Mouse (Mus musculus): ENCODE measurements around the gene Pik3ip1. TPM values are rescaled to one million over a fixed set of nuclear protein-coding genes. Genes with fewer than 3 reads are reported as not detected.

Pik3ip1 gene
- polyA plus RNA-seq, 1 experiment from 2014 or later: 27.8 TPM

DNA sequence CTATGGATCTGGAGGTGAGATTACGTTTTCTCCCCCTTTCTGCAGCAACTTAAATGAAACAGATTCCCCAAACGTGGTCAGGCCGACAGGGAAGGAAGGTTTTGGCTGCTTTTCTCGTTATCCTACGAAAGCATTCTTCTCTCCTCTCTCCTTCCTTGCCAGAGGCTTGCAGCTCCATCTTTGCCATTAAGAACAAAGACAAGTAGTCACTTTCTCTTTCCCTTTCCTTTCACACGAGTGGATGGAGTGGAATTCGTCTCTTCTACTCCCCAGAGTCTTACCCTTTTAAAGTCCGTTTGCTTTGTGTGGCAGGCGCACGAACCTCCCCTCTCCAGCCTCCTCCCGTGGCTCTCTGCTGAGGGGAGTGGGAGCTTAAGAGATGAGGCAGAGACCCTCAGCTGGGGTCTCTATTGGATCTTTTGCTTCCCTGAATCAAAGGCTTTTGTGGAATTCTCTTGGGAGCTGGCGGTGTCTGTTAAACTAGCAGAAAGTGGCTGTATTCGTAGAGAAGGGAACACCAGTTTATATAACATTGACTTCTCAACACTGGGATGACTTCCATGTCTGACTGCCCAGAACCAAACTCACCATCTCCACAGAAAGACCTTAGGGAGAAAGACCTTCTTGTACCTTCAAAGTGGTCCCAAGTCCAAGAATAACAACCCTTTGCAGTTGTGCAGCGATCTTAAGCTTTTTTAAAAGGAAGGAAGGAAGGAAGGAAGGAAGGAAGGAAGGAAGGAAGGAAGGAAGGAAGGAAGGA is 970 bp downstream of the Pik3ip1 start:
- peak overlapping the region; percentile 15; the same call in 1 of the 2 replicates for H3K27ac ChIP-seq (ENCODE audit: low read depth, low read length)
- H3K9me3 ChIP-seq (replicated peaks; ENCODE audit: control insufficient read depth, low read length): no peaks in the 10 kb centered on the region
- ATAC-seq (no peak), DNase-seq (ENCODE audit: low spot score) (peak; percentile 49)
- H3K4me2 ChIP-seq (ENCODE audit: low read length): peak overlapping the region; percentile 100
- peaks cover 10% of the 10 kb centered on the region; the same call in 1 of the 2 replicates for H3K36me3 ChIP-seq (ENCODE audit: control insufficient read depth, insufficient read depth, low read length)
- H3K9ac ChIP-seq (ENCODE audit: low read length): peak overlapping the region; percentile 63
- peak overlapping the region; percentile 56 for H3K4me3 ChIP-seq (ENCODE audit: low read depth, low read length)
- peaks cover 7% of the 10 kb centered on the region; the same call in 1 of the 2 replicates for H3K4me1 ChIP-seq (ENCODE audit: control insufficient read depth, insufficient read depth, low read length)
- no peaks in the 10 kb centered on the region for H3K27me3 ChIP-seq (replicated peaks; ENCODE audit: control insufficient read depth, insufficient read depth, low read length)
- 3% methylated on average over 14 of the region's 14 CpGs for WGBS

- Histone ChIP-seq H3K27me3 (replicated peaks; ENCODE audit: control insufficient read depth, insufficient read depth, low read length) (no peaks in the 10 kb centered on the region), H3K4me3 (ENCODE audit: low read depth, low read length) (peak overlapping the region; percentile 56), H3K4me2 (ENCODE audit: low read length) (peak overlapping the region; percentile 100), H3K36me3 (ENCODE audit: control insufficient read depth, insufficient read depth, low read length) (peaks cover 10% of the 10 kb centered on the region; the same call in 1 of the 2 replicates), H3K4me1 (ENCODE audit: control insufficient read depth, insufficient read depth, low read length) (peaks cover 7% of the 10 kb centered on the region; the same call in 1 of the 2 replicates), H3K9me3 (replicated peaks; ENCODE audit: control insufficient read depth, low read length) (no peaks in the 10 kb centered on the region), H3K9ac (ENCODE audit: low read length) (peak overlapping the region; percentile 66), H3K27ac (ENCODE audit: low read depth, low read length) (0 out of 2 replicates have a peak overlapping the region, but pooled peaks have one; percentile 52)
- ATAC-seq: peak; percentile 99
- peak; percentile 98 for DNase-seq (ENCODE audit: low spot score)
- WGBS: under 1% methylated on average over 68 of the region's 75 CpGs
Measured at GRCm38 (mm10) chr11:3331756-3332642, 1.8 kb downstream of the Pik3ip1 start.

DNA sequence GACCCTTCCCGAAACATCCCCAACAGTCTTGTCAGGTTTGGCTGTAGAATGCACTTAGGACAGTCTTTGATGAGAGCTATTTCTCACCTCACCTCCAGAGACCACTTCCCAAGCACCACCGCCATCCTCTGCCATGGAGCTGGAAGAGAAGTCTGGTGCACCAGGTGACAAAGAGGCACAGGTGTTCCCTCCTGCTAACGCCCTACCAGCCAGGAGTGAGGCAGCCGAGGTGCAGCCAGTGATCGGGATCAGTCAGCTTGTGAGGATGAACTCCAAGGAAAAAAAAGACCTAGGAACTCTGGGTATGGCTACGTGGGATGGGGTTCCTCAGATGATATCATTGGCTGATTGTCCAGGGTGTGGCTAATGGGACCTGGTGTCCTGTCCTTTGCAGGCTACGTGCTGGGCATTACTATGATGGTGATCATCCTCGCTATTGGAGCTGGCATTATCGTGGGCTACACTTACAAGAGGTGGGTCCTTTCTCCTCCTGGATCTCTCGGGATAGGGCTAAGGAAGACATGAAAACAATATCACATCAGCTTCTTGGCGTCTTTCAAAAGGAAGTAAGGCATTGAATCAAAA is 3.0 kb downstream of the Pik3ip1 start:
- 89% methylated on average over 11 of the region's 11 CpGs for WGBS
- DNase-seq (ENCODE audit: low spot score) (no peak), ATAC-seq (no peak)
- Histone ChIP-seq H3K9me3 (replicated peaks; ENCODE audit: control insufficient read depth, low read length) (no peaks in the 10 kb centered on the region), H3K9ac (ENCODE audit: low read length) (no peak overlapping the region), H3K4me1 (ENCODE audit: control insufficient read depth, insufficient read depth, low read length) (peaks cover 15% of the 10 kb centered on the region), H3K4me2 (ENCODE audit: low read length) (no peak overlapping the region; the same call in 1 of the 2 replicates), H3K27ac (ENCODE audit: low read depth, low read length) (no peak overlapping the region), H3K27me3 (replicated peaks; ENCODE audit: control insufficient read depth, insufficient read depth, low read length) (no peaks in the 10 kb centered on the region), H3K36me3 (ENCODE audit: control insufficient read depth, insufficient read depth, low read length) (peaks cover 10% of the 10 kb centered on the region; the same call in 1 of the 2 replicates), H3K4me3 (ENCODE audit: low read depth, low read length) (no peak overlapping the region)

DNA sequence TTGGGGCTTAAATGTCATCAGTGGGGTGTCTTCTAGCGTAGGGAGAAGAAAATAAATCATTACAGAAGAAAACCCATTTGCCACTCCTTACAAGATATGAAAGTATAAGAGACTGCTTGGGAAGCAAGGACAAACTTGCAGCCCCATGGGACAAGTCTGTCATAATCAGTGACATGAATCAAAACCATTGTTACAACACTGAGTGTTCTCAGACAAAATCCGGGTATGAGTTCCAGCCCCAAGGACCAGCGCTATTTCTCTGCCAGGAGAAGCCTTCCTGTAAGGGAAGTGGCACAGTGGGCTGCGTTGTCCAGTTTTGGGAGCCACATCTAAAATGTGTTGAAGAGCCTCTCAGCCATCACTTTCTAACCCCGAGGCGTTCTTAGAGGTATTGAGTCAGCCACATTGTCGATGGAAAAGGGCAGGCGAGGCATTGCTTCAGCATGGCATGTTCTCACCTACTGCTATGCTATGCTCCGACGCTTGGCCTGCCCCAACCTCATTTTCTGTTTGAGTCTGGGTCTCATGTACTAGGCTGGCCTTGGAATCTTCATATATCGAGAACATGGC is 4.0 kb downstream of the Pik3ip1 start:
- no peaks in the 10 kb centered on the region for H3K27me3 ChIP-seq (replicated peaks; ENCODE audit: control insufficient read depth, insufficient read depth, low read length)
- H3K4me2 ChIP-seq (ENCODE audit: low read length): no peak overlapping the region
- ATAC-seq: no peak
- no peak overlapping the region for H3K4me3 ChIP-seq (ENCODE audit: low read depth, low read length)
- no peak overlapping the region for H3K9ac ChIP-seq (ENCODE audit: low read length)
- H3K27ac ChIP-seq (ENCODE audit: low read depth, low read length): no peak overlapping the region
- 90% methylated on average over 11 of the region's 11 CpGs for WGBS
- peaks cover 15% of the 10 kb centered on the region for H3K4me1 ChIP-seq (ENCODE audit: control insufficient read depth, insufficient read depth, low read length)
- H3K9me3 ChIP-seq (replicated peaks; ENCODE audit: control insufficient read depth, low read length): no peaks in the 10 kb centered on the region
- H3K36me3 ChIP-seq (ENCODE audit: control insufficient read depth, insufficient read depth, low read length): peaks cover 10% of the 10 kb centered on the region; the same call in 1 of the 2 replicates
- no peak for DNase-seq (ENCODE audit: low spot score)

DNA sequence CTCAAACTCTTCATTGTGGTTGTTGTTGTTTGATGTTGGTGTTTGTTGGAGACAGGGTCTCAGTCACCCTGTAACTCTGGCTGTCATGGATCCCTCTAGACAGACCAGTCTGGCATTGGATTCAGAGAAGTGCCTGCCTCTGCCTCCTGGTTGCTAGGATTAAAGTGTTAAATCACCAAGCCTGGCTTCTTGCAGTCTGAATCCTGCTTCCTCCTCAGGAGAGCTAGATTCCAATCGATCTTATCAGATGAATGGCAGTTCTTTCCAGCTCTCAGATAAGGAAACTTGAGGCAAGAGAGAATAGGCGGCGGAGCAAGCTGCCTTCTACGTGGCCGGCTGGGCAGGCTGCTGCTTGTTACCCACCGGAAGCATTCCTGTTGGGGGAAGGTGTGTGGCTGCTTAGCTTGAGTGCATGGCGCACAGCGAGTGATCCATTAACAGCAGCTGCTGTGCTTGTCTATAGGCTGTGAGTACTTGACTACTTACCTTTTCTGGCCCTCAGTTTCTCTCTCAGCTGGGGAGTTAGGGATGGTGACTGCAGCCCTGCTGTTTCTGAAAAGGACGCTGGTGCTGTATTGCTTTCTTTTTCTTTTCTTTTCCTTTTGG is 4.6 kb downstream of the Pik3ip1 start:
- H3K4me1 ChIP-seq (ENCODE audit: control insufficient read depth, insufficient read depth, low read length): peaks cover 15% of the 10 kb centered on the region
- H3K4me3 ChIP-seq (ENCODE audit: low read depth, low read length): no peak overlapping the region
- H3K27me3 ChIP-seq (replicated peaks; ENCODE audit: control insufficient read depth, insufficient read depth, low read length): no peaks in the 10 kb centered on the region
- H3K36me3 ChIP-seq (ENCODE audit: control insufficient read depth, insufficient read depth, low read length): peaks cover 10% of the 10 kb centered on the region; the same call in 1 of the 2 replicates
- ATAC-seq: no peak
- H3K4me2 ChIP-seq (ENCODE audit: low read length): no peak overlapping the region
- H3K27ac ChIP-seq (ENCODE audit: low read depth, low read length): no peak overlapping the region
- WGBS: 42% methylated on average over 9 of the region's 9 CpGs
- no peaks in the 10 kb centered on the region for H3K9me3 ChIP-seq (replicated peaks; ENCODE audit: control insufficient read depth, low read length)
- no peak for DNase-seq (ENCODE audit: low spot score)
- H3K9ac ChIP-seq (ENCODE audit: low read length): no peak overlapping the region

DNA sequence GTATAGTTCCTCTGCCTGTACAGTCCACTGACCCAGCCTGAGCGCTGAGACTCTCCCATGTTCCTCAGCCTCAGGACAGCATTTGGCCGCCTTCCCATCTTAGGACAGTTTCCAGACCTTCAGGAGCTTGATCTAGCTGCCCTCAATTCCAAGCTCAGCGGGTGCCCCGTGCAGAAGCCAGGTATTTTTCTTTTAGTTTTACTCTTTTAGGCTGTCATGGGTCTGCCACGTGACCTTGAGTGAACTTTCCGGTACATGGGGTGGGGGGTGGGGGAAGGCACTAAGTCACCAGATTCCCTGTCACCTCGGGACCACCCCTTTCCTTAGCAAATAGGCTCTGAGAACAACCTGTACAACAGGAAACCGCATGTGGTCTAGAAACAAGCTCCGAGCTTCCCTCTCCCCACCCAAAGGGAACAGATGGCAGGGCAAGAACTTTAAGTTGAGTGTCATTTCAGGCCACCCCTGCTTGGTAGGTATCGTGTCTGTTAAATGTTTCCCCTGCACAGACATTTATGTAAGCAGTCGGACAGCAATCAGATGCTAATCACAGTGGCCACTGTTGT is 5.5 kb downstream of the Pik3ip1 start:
- no peak overlapping the region for H3K9ac ChIP-seq (ENCODE audit: low read length)
- no peaks in the 10 kb centered on the region for H3K27me3 ChIP-seq (replicated peaks; ENCODE audit: control insufficient read depth, insufficient read depth, low read length)
- no peak overlapping the region for H3K4me2 ChIP-seq (ENCODE audit: low read length)
- no peak for DNase-seq (ENCODE audit: low spot score)
- no peak for ATAC-seq
- H3K27ac ChIP-seq (ENCODE audit: low read depth, low read length): no peak overlapping the region
- WGBS: 56% methylated on average over 11 of the region's 11 CpGs
- H3K4me1 ChIP-seq (ENCODE audit: control insufficient read depth, insufficient read depth, low read length): peaks cover 12% of the 10 kb centered on the region
- peaks cover 10% of the 10 kb centered on the region; the same call in 1 of the 2 replicates for H3K36me3 ChIP-seq (ENCODE audit: control insufficient read depth, insufficient read depth, low read length)
- H3K9me3 ChIP-seq (replicated peaks; ENCODE audit: control insufficient read depth, low read length): no peaks in the 10 kb centered on the region
- no peak overlapping the region for H3K4me3 ChIP-seq (ENCODE audit: low read depth, low read length)

- H3K36me3 ChIP-seq (ENCODE audit: control insufficient read depth, insufficient read depth, low read length): peaks cover 14% of the 10 kb centered on the region
- no peak overlapping the region for H3K27ac ChIP-seq (ENCODE audit: low read depth, low read length)
- 67% methylated on average over 3 of the region's 3 CpGs for WGBS
- DNase-seq (ENCODE audit: low spot score) (no peak), ATAC-seq (no peak)
- H3K4me3 ChIP-seq (ENCODE audit: low read depth, low read length): no peak overlapping the region
- H3K9me3 ChIP-seq (replicated peaks; ENCODE audit: control insufficient read depth, low read length): no peaks in the 10 kb centered on the region
- H3K4me1 ChIP-seq (ENCODE audit: control insufficient read depth, insufficient read depth, low read length): peaks cover 12% of the 10 kb centered on the region
- H3K4me2 ChIP-seq (ENCODE audit: low read length): no peak overlapping the region
- no peak overlapping the region for H3K9ac ChIP-seq (ENCODE audit: low read length)
- no peaks in the 10 kb centered on the region for H3K27me3 ChIP-seq (replicated peaks; ENCODE audit: control insufficient read depth, insufficient read depth, low read length)
Measured at GRCm38 (mm10) chr11:3336602-3337001, 6.4 kb downstream of the Pik3ip1 start.
